Mouse (Mus musculus) stomach, postnatal 0 days (tissue): ENCODE measurements around the gene Txlna.

Source experiments
- CTCF ChIP-seq: IDR thresholded peaks from 2 replicates; pipeline ENCODE4 v1.5.1; 2016; ENCODE audit warnings: antibody characterized with exemption, low read depth, mild to moderate bottlenecking, moderate library complexity
- EP300 ChIP-seq: optimal IDR thresholded peaks from 2 replicates; pipeline ENCODE3; 2016; ENCODE audit warnings: antibody characterized with exemption

DNA sequence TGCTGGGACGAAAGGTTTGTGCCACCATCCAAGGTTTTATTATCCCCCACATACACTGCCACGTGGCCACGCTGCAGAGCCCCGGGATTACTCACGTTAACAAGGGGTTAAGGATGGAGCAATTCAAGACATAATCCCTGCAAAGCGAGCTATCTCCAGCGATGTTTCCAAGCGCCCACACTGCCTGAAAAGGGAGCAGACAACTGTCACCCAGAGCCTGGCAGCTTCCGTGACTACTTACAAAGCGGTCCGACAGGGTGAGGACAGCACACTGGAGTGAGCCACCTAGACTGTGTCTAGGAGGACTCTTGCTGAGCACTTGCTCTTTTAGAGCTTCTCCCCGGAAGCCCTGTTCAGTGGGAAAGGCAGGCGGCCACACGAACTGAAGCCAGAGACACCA is 13.9 kb upstream of the Txlna start:
- no peak for TF ChIP-seq CTCF
- no peak for TF ChIP-seq EP300
